Mouse (Mus musculus) telencephalon, adult 2 months (tissue): ENCODE measurements around the gene E130218I03Rik.

ENCODE experiments used
- DNase-seq: peaks from one replicate; pipeline ENCODE4 v3.0.0-alpha.2; 2011; ENCODE audit warnings: low read depth, low spot score

Gene E130218I03Rik

GRCm38 (mm10) chr4:134243516-134244250 lies at the start of gene E130218I03Rik:
E130218I03Rik (plus strand) TSS chr4:134243662.
- DNase-seq, result no peak

GRCm38 (mm10) chr4:134199371-134199770 lies 44.1 kb upstream of the E130218I03Rik start:
- DNase-seq, result no peak

- DNase-seq, result no peak
Measured at GRCm38 (mm10) chr4:134202904-134203303, 40.6 kb upstream of the E130218I03Rik start, which contains the start of gene Gm7534. Gm7534 (minus strand) TSS chr4:134203004.

GRCm38 (mm10) chr4:134203340-134203896 lies 40.0 kb upstream of the E130218I03Rik start:
- no peak for DNase-seq

GRCm38 (mm10) chr4:134206488-134207053 lies 36.9 kb upstream of the E130218I03Rik start:
- no peak for DNase-seq

DNA sequence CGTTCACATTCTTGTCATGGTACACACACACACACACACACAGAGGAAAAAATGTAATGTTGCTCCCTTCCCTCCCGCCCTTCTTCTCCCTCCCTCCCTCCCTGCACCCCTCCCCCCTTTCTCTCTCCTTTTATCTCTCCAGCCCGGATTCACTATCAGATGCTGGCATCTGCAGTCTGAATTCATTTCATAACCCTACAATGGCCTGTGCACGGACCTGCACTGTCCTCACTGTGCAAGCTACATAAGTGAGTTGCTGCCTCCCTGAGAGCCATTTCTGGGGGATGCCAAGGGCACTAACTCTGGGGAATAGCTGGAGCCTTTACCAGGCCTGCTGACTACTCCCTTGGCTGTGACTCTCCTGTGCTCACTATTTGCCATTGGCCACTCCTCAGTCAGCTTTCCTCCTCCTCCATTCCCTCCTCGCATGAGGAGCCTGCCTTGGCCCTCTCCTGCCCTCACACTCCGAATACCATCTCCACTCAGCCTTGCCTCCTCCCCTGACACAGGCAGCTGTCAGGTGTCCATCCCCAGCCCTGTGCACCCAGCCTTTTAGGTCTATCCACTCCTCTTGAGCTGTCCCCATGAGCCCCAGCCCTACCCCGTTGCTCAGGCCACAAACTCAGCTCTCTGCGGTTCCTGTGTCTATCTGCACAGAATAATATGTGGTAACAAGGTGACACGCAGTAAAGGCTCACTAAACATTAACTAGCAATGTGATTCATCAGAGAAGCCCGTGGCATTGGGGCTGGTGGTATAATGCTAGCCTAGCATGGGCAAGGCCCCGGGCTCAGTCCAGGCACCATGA lies 20.5 kb upstream of the E130218I03Rik start:
- no peak for DNase-seq

- DNase-seq, result no peak
Measured at GRCm38 (mm10) chr4:134227194-134227593, 16.3 kb upstream of the E130218I03Rik start, which contains the start of gene Catsper4. Catsper4 (minus strand) TSS chr4:134227383.

GRCm38 (mm10) chr4:134230431-134230830 lies 13.0 kb upstream of the E130218I03Rik start:
- no peak for DNase-seq

- DNase-seq, result no peak
Measured at GRCm38 (mm10) chr4:134234876-134235275, 8.6 kb upstream of the E130218I03Rik start.

- no peak for DNase-seq
Measured at GRCm38 (mm10) chr4:134237582-134238278, 5.7 kb upstream of the E130218I03Rik start.

DNA sequence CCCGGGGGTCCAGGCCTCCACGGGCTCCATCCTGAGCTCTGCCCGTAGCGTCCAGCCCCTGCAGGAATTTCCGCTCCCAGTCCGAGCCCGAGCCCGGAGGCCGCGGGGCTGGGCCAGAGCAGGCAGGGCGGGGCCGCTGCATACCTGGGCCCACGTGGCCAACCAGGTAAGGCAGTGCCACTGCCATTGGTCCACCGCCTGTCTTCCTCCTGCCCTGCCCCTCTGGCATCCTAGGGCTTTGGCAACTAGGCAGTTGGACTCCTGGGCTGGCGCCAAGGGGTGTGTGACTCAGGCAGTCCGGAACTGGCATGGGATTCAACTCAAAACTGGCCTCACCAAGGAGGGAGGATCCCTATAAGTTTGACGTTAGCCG lies 5.2 kb upstream of the E130218I03Rik start, which contains the start of gene Cnksr1:
Cnksr1 (minus strand) TSS at position 121 of the 373 bp plus-strand sequence.
- no peak for DNase-seq

DNA sequence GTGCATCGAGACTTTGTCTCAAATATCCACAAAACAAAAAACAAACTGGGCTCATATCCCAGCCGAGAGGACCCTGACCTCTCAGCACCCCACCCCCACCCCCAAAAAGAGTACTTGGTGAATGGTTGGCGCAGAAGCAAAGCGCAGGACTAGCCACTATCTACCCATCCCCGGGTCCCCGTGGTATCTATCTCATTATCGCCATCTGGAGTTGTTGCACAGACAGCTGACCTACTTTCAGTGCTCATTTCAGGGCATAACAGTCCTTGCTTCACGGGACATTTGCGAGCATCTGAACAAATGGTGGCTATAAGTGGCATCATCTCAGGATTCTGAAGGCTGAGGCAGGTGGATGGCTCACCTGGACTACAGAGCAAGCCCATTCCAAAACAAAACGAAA lies 4.8 kb upstream of the E130218I03Rik start:
- no peak for DNase-seq

DNA sequence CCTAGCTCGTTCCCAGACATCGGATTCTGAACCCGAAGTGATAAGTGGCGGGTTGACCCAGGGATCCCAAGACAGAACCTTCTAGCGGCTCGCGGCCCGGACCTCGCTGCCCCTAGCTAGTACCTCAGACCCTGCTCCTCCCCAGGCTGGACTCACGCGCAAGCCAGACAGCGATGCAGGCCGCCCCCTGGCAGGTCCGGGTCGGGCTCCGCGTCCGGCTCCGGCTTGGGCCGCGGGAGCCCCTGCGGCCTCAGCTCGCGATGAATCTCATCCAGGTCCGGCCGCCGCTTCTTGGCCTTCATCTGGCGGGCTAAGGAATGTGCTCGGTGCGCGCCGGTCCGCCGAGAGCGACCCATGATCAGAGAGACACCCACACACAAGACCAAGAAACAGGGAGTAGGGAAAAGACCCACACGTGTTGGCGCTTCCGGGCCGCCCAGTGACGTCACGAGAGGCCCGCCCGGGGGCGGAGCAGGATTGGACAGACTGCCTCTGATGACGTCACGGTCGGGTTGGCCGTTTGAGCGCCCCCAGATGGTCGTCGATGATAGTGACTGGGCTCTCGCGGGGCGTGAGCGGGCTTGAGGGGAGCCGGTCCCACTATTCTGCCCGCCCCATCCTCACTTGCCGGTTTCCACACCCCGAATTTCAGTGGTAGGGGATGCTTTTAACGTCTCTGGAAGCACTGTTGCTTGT lies 1.8 kb downstream of the E130218I03Rik start, which contains the start of gene Zfp593:
Zfp593 (minus strand) TSS at position 445 of the 696 bp plus-strand sequence.
- peak; percentile 72 for DNase-seq

GRCm38 (mm10) chr4:134246256-134246655 lies 2.8 kb downstream of the E130218I03Rik start:
- DNase-seq, result no peak

- no peak for DNase-seq
Measured at GRCm38 (mm10) chr4:134246719-134247258, 3.3 kb downstream of the E130218I03Rik start, which contains the start of gene Gm30191. Gm30191 (plus strand) TSS chr4:134246935.

DNA sequence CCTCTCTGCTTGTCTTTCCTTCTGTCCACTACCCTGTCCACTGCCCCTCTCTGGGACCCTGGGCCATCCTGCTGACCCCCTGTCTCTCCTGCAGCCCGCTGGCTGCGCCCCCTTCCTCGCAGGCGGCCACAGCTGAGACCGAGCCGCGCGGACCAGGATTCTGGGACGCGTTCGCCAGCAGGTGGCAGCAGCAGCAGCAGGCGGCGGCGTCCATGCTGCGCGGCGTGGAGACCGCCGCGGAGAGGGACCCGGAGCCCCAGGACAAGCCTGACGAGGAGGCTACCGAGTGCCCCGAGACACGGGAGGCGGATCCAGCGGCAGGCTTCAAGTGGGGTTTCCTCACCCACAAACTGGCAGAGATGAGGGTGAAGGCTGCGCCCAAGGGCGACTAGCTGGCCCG lies 6.2 kb downstream of the E130218I03Rik start:
- no peak for DNase-seq

DNA sequence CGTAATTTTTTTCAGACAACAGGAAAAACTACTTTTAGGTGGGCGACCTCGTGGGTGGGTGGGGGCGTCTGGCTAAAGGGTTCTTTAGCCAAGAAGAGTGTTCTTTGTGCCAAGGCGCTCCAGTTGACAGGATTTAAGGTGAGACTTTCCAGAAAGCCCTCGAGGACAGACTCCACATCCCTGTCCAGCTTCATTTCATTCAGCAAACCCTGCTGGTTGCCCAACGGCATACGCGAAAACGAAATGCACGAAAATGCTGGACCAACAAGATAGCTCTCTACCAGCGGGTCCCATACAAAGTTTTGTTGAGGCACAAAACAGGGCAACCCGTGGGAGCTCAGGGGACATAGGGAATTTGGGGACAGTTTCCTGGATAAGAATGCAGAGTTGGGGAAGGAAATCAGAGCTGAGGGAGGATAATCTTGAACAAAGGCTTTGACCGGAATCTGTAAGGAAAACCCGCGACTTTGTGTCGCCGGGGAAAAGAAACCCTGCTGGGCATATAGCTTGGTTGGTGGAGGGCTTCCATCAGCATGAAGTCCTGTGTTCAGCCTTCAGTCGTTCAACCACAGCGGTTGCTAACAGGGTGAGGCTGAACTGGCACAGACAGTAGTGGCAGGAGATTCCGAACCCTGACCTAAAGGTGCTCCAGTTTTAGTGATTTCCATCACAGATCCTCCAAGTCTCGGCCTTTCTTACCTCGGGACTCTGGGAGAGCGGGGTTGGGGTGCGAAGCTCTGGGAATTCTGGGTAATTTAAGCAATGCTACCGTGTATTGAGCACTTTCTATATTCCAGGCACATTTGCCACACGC lies 6.9 kb downstream of the E130218I03Rik start:
- no peak for DNase-seq

DNA sequence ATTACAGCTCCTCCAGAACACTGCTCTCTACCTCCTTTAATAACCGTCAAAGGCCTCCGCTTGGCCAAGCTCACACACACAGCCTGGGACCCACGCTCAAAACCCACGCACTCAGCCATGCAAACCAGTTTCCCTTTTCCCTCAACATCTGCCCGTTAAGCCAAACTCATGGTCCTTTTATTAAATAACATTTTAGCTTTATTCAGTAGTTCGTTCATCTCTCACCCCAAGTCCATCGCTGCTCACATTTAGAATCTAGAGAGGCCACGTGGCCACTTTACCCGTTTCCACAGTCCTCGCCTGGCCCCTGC lies 7.4 kb downstream of the E130218I03Rik start:
- no peak for DNase-seq
